Mouse (Mus musculus): ENCODE measurements at regions not wholly inside any gene's neighbourhood (a gene's known extent, or its start where the extent isn't known, plus 50 kb on each side); places are given as distances from the start of the nearest gene placed in this dataset.

DNA sequence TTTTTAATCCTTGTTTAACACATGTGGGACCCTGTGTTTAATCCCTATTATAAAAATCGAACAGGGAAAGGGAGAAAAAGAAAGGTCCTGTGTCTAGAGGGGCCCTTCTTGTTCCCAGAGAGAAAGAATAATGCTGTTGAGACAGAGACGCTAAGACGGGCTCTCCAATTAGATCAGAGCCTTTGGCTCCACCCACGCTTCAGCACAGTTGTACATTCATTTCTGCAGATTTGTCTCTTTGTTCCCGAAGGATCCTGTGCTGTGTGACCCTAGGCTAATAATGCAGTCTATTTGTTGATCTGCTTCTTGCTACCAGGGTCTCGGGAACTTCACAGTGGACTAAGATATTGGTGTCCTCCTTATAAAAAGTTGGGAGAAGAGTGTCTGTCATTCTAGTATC lies 92.0 kb downstream of the Cdc5l start:
- no peak for ATAC-seq (replicated peaks; ENCODE audit: low FRiP score, poor library complexity, severe bottlenecking)

- ATAC-seq (replicated peaks; ENCODE audit: low FRiP score, poor library complexity, severe bottlenecking) = no peak
Observed at GRCm38 (mm10) chr17:45340851-45341250, 92.7 kb downstream of the Cdc5l start.

DNA sequence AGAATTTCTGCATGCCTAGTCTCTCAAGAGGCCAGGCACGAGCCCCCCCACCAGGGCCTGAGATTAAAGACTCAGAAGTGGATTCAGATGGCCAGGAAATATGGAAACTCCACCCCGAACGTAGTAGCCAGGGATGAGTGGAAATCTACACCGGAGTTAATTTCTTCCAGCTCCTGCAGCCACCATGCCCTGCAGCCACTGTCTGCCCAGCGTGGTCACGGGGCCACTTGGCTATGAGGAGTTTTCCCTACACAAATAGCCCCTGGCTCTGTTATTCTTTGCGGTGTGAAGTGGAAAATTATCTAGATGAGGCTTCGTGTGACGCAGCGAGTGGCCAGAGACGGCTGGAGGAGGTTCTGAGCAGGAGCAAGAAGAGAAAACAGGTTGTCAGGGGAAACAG lies 94.3 kb downstream of the Cdc5l start:
- ATAC-seq (replicated peaks; ENCODE audit: low FRiP score, poor library complexity, severe bottlenecking) = no peak

DNA sequence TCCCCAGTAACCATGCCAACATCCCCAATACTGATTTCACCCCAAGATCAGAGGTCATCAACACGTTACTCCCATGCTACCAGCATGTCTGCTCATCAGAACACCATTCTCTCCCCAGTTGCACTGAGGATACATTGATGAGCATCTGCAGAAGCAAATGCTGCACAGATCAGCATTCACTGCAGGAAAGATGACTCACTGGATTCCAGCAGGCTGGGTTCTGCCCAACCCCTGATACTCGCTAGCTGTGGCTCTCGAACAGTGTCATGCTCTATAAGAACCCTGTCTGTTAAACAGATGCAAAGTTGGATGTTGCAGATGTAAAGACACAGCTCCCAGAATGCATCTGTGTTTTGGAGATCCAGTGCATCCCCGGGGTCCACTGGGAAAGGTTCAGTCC lies 95.5 kb downstream of the Cdc5l start:
- no peak for ATAC-seq (replicated peaks; ENCODE audit: low FRiP score, poor library complexity, severe bottlenecking)

DNA sequence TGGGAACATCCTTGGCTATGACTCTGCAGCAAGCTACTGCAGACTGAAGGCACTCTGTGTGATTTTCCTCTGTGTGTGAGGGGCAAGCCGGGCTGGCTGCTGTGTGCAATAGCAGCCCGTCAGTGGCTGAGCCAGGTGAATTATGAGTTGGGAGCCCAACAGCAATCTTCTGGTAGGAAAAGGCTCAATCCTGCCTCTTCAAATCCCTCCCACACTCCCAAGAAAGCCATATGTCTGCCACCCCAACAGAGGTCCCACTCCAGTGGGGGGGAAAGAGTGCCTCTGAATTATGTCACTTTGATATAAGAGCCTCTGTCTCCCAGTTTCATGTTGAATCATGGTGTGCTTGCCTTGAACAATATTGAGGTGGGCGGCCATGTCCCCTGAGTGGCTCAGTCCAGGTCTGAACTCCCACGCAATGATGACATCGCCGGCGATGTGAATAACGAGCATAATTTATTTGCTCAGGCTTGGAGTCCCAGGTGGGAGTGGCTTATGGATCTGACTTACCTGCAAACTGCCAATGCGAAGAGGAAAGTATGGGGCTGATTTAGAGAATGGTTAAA lies 97.9 kb downstream of the Cdc5l start:
- no peak for ATAC-seq (replicated peaks; ENCODE audit: low FRiP score, poor library complexity, severe bottlenecking)

DNA sequence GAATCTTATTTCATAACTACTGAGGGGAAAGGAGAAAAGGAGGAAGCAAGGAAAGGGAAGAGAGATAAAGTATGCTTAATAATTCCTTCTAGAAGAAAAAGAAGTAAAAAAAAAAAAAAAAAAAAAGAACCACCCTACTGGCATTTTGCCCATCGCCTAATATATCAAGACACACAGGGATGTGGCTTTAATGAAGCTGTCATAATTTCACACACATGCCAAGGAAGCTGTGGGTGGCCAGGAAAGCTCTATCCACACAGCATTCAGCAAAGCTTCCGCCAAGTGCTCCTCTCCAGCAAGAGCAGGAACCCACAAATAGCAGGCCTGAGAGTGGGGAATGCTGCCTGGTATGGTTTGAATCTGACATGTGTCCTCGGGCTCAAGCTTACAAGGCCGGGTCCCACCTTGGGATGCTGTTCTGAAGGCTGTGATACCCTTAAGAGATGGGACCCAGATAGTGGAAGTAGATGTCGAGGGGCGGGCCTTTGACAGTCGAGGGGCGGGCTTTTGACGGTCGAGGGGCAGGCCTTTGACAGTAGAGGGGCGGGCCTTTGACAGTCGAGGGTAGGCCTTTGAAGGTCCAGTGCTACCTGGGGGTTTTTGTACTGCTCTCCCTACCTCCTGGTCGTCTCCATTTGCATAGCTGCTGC lies 98.7 kb downstream of the Cdc5l start:
- no peak for ATAC-seq (replicated peaks; ENCODE audit: low FRiP score, poor library complexity, severe bottlenecking)

DNA sequence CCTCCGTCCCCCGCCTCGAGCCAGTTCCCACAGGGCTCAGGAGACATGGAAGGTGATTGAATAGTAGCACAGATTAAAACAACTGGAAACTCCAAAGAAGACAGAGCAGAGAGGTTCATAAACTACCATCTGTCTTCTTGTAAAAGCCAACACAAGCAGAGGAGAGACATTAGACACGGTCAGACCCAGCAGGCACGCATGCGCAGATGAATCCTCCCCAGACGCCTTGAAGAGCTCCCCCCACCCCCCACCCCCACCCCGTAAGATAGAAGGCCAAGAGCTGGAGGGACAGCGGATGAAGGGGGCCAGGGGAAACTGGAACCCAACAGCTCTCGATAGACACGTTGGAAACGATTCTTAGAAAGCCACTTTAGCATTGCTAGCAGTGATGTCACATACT lies 101.2 kb downstream of the Cdc5l start:
- no peak for ATAC-seq (replicated peaks; ENCODE audit: low FRiP score, poor library complexity, severe bottlenecking)

DNA sequence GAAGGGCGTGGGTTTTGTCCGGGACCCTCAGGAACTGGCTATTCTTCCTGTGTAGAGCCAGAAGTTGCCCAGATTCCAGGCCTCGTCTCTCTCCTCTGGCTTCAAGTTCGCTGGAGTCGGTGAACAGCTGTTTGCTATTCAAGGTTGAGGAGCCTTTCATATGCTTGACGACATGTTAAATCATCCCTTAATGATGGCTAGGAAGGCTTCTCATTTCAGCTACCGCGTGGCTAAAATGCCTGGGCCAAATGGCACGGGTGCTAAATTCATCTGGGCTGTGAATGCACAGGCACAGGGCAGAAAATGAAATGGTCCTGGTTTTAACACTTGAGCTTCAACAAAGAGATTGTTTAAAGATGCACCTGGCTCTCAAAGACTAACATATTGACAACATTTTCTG lies 104.3 kb downstream of the Cdc5l start:
- no peak for ATAC-seq (replicated peaks; ENCODE audit: low FRiP score, poor library complexity, severe bottlenecking)

- no peak for ATAC-seq (replicated peaks; ENCODE audit: low FRiP score, poor library complexity, severe bottlenecking)
Observed at GRCm38 (mm10) chr17:45326726-45327125, 106.8 kb downstream of the Cdc5l start.

- ATAC-seq (replicated peaks; ENCODE audit: low FRiP score, poor library complexity, severe bottlenecking) = no peak
Observed at GRCm38 (mm10) chr17:45326173-45326572, 107.4 kb downstream of the Cdc5l start.

- no peak for ATAC-seq (replicated peaks; ENCODE audit: low FRiP score, poor library complexity, severe bottlenecking)
Observed at GRCm38 (mm10) chr17:45322842-45323241, 110.7 kb downstream of the Cdc5l start.

DNA sequence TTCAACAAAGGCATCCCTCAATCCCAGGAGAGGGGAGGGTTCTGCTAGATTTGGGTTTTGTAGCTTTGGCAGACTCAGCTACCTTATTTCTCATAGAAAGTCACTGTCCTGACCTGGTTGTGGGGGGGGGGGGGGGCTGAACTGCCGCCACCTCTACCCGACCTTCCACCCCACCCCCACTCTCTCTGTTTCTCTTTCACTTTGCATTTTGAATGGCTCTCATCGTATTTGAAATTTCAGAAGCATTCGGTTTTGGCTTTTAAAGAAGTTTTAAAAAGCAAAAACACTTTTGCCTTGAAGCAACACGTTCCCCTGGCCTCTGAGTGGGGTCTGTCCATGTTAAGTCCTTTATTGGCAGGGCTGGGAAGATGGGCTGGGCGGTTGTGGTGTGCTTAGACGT lies 113.5 kb downstream of the Cdc5l start:
- no peak for ATAC-seq (replicated peaks; ENCODE audit: low FRiP score, poor library complexity, severe bottlenecking)

- no peak for ATAC-seq (replicated peaks; ENCODE audit: low FRiP score, poor library complexity, severe bottlenecking)
Observed at GRCm38 (mm10) chr17:45318211-45319076, 115.1 kb downstream of the Cdc5l start.

DNA sequence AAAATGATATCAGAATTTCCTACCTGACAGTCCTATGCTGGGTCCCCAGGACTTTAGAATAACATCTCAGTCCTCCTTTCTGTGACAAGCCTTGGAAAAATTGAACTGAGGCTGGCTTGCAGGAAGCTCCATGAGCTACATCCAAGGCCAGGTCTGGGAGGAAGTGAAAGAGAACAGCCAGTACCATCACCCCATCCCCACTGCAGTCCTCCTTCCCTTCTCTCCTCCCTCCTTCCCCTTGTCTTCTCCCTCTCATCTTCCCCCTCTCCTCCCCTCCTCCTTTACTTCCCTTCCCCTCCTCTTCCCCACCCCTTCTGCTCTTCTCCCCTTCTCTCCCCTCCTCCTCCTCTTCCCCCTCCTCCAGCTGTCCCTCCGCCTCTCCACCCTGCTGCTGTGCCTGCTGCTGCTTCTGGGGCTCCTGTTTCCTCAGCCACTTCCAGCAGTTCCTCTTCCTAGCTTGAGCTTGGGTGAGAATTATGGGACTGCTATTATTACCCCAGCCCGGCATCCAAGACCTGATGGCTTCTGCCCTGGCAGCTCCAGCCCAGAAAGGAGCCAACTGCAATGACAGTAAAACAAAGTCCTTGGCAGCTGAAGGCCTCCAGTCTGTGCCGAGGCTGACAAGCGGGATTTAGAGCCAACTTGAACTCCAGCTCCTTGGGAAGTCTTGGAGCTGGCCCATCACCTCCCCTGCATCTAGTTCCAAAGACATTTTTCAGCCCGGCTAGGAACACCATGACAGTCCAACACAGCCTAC lies 120.8 kb downstream of the Cdc5l start:
- ATAC-seq (replicated peaks; ENCODE audit: low FRiP score, poor library complexity, severe bottlenecking) = no peak

GRCm38 (mm10) chr17:45306506-45306905 lies 127.0 kb downstream of the Cdc5l start:
- no peak for ATAC-seq (replicated peaks; ENCODE audit: low FRiP score, poor library complexity, severe bottlenecking)

- ATAC-seq (replicated peaks; ENCODE audit: low FRiP score, poor library complexity, severe bottlenecking) = no peak
Observed at GRCm38 (mm10) chr17:45303183-45303582, 130.4 kb downstream of the Cdc5l start.

DNA sequence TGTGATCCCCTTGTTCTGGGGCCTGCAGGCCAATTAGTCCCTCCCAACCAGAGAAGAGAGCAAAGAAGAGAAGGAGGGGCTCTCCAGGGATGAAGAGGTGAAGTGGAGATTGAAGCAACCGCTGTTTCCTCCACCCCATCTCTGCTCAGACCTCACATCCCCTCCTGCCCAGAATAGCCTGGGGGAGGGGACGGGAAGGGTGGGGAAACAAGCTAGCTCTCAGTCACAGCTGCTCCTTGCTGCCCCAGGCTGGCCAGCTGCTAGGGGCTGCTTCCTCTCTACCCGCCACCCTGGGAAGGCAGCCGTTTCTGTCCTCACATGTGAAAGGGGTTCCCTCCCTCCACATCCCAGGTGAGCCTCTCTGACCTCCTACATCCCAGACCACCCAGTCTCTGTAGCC lies 135.2 kb downstream of the Cdc5l start:
- ATAC-seq (replicated peaks; ENCODE audit: low FRiP score, poor library complexity, severe bottlenecking) = no peak

- ATAC-seq (replicated peaks; ENCODE audit: low FRiP score, poor library complexity, severe bottlenecking) = no peak
Observed at GRCm38 (mm10) chr17:45297860-45298259, 135.7 kb downstream of the Cdc5l start.

GRCm38 (mm10) chr17:45296363-45296762 lies 137.2 kb downstream of the Cdc5l start:
- ATAC-seq (replicated peaks; ENCODE audit: low FRiP score, poor library complexity, severe bottlenecking) = no peak

DNA sequence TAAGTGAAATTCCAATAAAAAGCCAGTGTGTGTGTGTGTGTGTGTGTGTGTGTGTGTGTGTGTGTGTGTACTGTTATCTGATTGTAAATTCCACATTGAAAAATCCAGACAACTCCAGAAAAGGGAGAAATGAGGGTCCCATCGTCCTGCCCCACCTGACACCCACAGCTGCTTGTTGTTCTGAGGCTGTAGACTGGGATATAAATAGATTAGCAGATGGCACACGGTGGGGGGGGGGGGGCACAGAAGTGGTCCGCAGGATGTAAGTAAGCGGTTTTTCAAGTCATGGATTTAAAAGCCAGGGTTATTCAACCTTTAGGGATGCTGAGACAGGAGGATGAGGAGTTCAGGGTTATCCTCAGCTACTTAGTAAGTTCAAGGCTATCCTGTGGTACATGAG lies 138.7 kb downstream of the Cdc5l start:
- no peak for ATAC-seq (replicated peaks; ENCODE audit: low FRiP score, poor library complexity, severe bottlenecking)
